Mouse (Mus musculus) liver, embryonic 14.5 days (tissue): Measurements from ENCODE around the gene Hist2h3b.

Experiments used
- CTCF ChIP-seq: IDR thresholded peaks from 2 replicates; pipeline ENCODE4 v1.5.1; 2016; ENCODE audit warnings: antibody characterized with exemption, low read depth, control low read depth
- EP300 ChIP-seq: IDR thresholded peaks from 2 replicates; pipeline ENCODE4 v1.6.1; 2016; ENCODE audit warnings: antibody characterized with exemption, low read depth

GRCm38 (mm10) chr3:96273591-96274465, 5.4 kb downstream of the Hist2h3b start:
- no peak for TF ChIP-seq CTCF
- no peak for TF ChIP-seq EP300
